Mouse (Mus musculus) ES-E14 (cell line): ENCODE data around the gene Thegl. TPM values are rescaled to one million over a fixed set of nuclear protein-coding genes. Genes with fewer than 3 reads are reported as not detected.

ENCODE experiments used
- DNase-seq: peaks from one replicate; pipeline ENCODE4 v3.0.0-alpha.2; 2013; ENCODE audit warnings: low read depth, low spot score
- H3K27ac ChIP-seq: 2 replicates; pipeline ENCODE4 v1.5.1; 2012; ENCODE audit warnings: low read depth, mild to moderate bottlenecking, low read length, moderate library complexity, mixed read lengths; ENCODE audit not compliant: poor library complexity, insufficient read depth, severe bottlenecking
- H3K36me3 ChIP-seq: 2 replicates; pipeline ENCODE4 v1.6.1; 2012; ENCODE audit warnings: mild to moderate bottlenecking, low read length, moderate library complexity, mixed read lengths; ENCODE audit not compliant: control insufficient read depth, poor library complexity, insufficient read depth, severe bottlenecking
- H3K4me1 ChIP-seq, 2 experiments: fragments of 150-350 bp in 1 of 2; sonication (generic) in 1 of 2; 2 replicates each; pipeline ENCODE4 v1.6.1; 2012; ENCODE audit warnings: low read length in 2 of 2, mild to moderate bottlenecking in 1 of 2, mixed read lengths in 1 of 2; ENCODE audit not compliant: control insufficient read depth in 2 of 2, insufficient read depth in 2 of 2, poor library complexity in 1 of 2
- H3K4me3 ChIP-seq, 2 experiments: fragments of 150-350 bp in 1 of 2; sonication (generic) in 1 of 2; 2 replicates each; pipeline ENCODE4 v1.5.1; 2012; ENCODE audit warnings: low read length in 2 of 2, low read depth in 1 of 2, mild to moderate bottlenecking in 1 of 2, mixed read lengths in 1 of 2; ENCODE audit not compliant: insufficient read depth in 1 of 2, poor library complexity in 1 of 2, severe bottlenecking in 1 of 2
- H3K9ac ChIP-seq: 2 replicates; pipeline ENCODE4 v1.6.1; 2012; ENCODE audit warnings: low read depth, mild to moderate bottlenecking, low read length, mixed read lengths; ENCODE audit not compliant: poor library complexity, insufficient read depth, severe bottlenecking
- H3K9me3 ChIP-seq: fragments of 150-350 bp; sonication (generic); 2 replicates; pipeline ENCODE4 v1.6.1; 2012; ENCODE audit warnings: low read depth, mild to moderate bottlenecking, low read length; ENCODE audit not compliant: control insufficient read depth, insufficient read depth
- CHD2 ChIP-seq: IDR thresholded peaks from 2 replicates; pipeline ENCODE4 v1.6.1; 2014; ENCODE audit warnings: mild to moderate bottlenecking, low read depth, low read length, inconsistent platforms
- HCFC1 ChIP-seq: IDR thresholded peaks from 2 replicates; pipeline ENCODE4 v1.6.1; 2012; ENCODE audit warnings: low read length, inconsistent platforms, borderline replicate concordance; ENCODE audit not compliant: insufficient read depth
- MAFK ChIP-seq: IDR thresholded peaks from 2 replicates; pipeline ENCODE4 v1.6.1; 2014; ENCODE audit warnings: mild to moderate bottlenecking, low read depth, low read length, inconsistent platforms; ENCODE audit not compliant: insufficient read depth
- ZC3H11A ChIP-seq: IDR thresholded peaks from 2 replicates; pipeline ENCODE4 v1.6.1; 2012; ENCODE audit warnings: low read depth, mild to moderate bottlenecking, inconsistent platforms, low read length, borderline replicate concordance
- ZNF384 ChIP-seq: IDR thresholded peaks from 2 replicates; pipeline ENCODE4 v1.6.1; 2012; ENCODE audit warnings: low read depth, low read length, inconsistent platforms
- in situ Hi-C, 2 experiments: fragments of 600-800 bp; cut with MboI; formaldehyde crosslinking; loops; one replicate each; pipeline ENCODE4 v1.15.1; 2025; ENCODE audit warnings: low sequenced_read_pairs in 2 of 2, inconsistent platforms in 1 of 2; ENCODE audit not compliant: unreplicated experiment in 2 of 2
- total RNA-seq: library from RNA; depleted of rRNA; stranded (reverse); fragments of 300-350 nt; gene quantifications from 2 replicates; pipeline ENCODE4 v1.2.3, GENCODE M21; 2012

Gene Thegl
- total RNA-seq, 1 experiment: not detected

- TF ChIP-seq HCFC1 (no peak), CHD2 (no peak), MAFK (no peak), ZNF384 (no peak), ZC3H11A (no peak)
- Histone ChIP-seq H3K9ac (no peak overlapping the region), H3K36me3 (no peaks in the 10 kb centered on the region), H3K4me1 (peaks cover 1 to 2% of the 10 kb centered on the region in 2 experiments; a peak in 2 of 4 replicates), H3K9me3 (no peaks in the 10 kb centered on the region), H3K27ac (no peak overlapping the region), H3K4me3 (no peak overlapping the region)
- DNase-seq: no peak
- in situ Hi-C loops: no loop called here
These were observed 44.5 kb downstream of the Thegl start for GRCm38 (mm10) chr5:77060363-77060762.

DNA sequence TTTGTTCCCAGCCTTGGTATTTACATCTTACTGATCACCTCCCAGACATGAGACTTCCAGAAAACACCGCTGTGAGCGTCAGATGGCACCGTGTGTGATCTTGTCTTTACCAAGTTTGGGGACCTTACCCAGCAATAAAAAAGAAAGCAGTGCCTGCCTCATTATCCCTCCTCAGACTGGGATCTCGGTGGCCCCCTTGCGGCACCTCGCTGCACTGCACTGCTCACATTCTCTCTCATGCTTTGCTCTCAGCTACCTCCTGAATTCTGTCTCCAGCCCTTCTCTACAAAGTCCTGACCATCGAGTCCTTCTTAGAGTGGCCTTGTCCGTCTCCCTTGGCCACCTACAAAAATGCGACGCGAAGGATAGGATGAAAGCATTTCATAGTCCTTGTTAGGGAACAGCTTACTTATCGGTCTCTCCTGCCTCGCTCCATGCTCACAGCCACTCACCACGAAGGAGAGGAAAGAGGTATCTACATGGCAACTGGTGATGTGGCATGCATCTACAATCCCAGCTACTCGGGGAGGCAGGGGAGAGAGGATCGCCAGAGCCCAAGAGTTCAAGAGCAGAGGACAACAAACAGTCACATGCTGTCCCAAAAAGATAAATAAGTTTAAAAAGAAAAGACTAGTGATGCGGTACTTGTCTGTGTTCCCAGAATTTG, 45.7 kb downstream of the Thegl start:
- peaks cover 1 to 2% of the 10 kb centered on the region in 2 experiments; a peak in 2 of 4 replicates for H3K4me1 ChIP-seq
- H3K9me3 ChIP-seq: no peaks in the 10 kb centered on the region
- no peaks in the 10 kb centered on the region for H3K36me3 ChIP-seq
- H3K27ac ChIP-seq: no peak overlapping the region
- in situ Hi-C loops: no loop called here
- DNase-seq: peak; percentile 47
- TF ChIP-seq HCFC1: no peak
- peak; percentile 52; the same call in 1 of the 2 replicates for TF ChIP-seq ZC3H11A
- no peak for TF ChIP-seq MAFK
- no peak for TF ChIP-seq ZNF384
- no peak for TF ChIP-seq CHD2
- peak overlapping the region in 1 of 2 experiments; percentile 46; a peak in 1 of 4 replicates for H3K4me3 ChIP-seq
- H3K9ac ChIP-seq: 0 out of 2 replicates have a peak overlapping the region, but pooled peaks have one; percentile 52

GRCm38 (mm10) chr5:77067321-77067720, 51.5 kb downstream of the Thegl start:
- Histone ChIP-seq H3K4me1 (no peaks in the 10 kb centered on the region), H3K27ac (no peak overlapping the region), H3K4me3 (no peak overlapping the region), H3K9ac (no peak overlapping the region), H3K9me3 (no peaks in the 10 kb centered on the region), H3K36me3 (no peaks in the 10 kb centered on the region)
- DNase-seq: no peak
- TF ChIP-seq HCFC1 (no peak), MAFK (no peak), CHD2 (no peak), ZNF384 (no peak), ZC3H11A (no peak)
- in situ Hi-C loops: no loop called here

- H3K9me3 ChIP-seq: no peaks in the 10 kb centered on the region
- no peak overlapping the region for H3K27ac ChIP-seq
- no peak for DNase-seq
- H3K36me3 ChIP-seq: no peaks in the 10 kb centered on the region
- TF ChIP-seq HCFC1: no peak
- no peak for TF ChIP-seq MAFK
- no peak for TF ChIP-seq CHD2
- TF ChIP-seq ZC3H11A: no peak
- no peak for TF ChIP-seq ZNF384
- H3K4me3 ChIP-seq: no peak overlapping the region
- no peaks in the 10 kb centered on the region for H3K4me1 ChIP-seq
- in situ Hi-C loops: no loop called here
- no peak overlapping the region for H3K9ac ChIP-seq
These were observed 55.2 kb downstream of the Thegl start for GRCm38 (mm10) chr5:77070987-77071386.

- Histone ChIP-seq H3K4me3 (no peak overlapping the region), H3K27ac (no peak overlapping the region), H3K9me3 (no peaks in the 10 kb centered on the region), H3K4me1 (no peaks in the 10 kb centered on the region), H3K36me3 (no peaks in the 10 kb centered on the region), H3K9ac (no peak overlapping the region)
- DNase-seq: no peak
- TF ChIP-seq ZC3H11A: no peak
- no peak for TF ChIP-seq ZNF384
- no peak for TF ChIP-seq CHD2
- no peak for TF ChIP-seq HCFC1
- no peak for TF ChIP-seq MAFK
- in situ Hi-C loops: no loop called here
These were observed 55.8 kb downstream of the Thegl start for GRCm38 (mm10) chr5:77071626-77072025.
